Mouse (Mus musculus) hindbrain, embryonic 14.5 days (tissue): ENCODE measurements around the gene Slc25a28. TPM values are rescaled to one million over a fixed set of nuclear protein-coding genes. Genes with fewer than 3 reads are reported as not detected.

ENCODE experiments used
- ATAC-seq: fragments of 200-750 bp; cut with Nextera tagmentation; 2 replicates; pipeline ENCODE4 v1.8.0; 2017; ENCODE audit warnings: moderate number of reproducible peaks, mild to moderate bottlenecking, moderate TSS enrichment, moderate library complexity; ENCODE audit not compliant: low FRiP score
- DNase-seq: peaks from one replicate; pipeline ENCODE4 v3.0.0-alpha.2; 2015; ENCODE audit warnings: low spot score
- H3K27ac ChIP-seq: fragments of 300-500 bp; sonication (generic); 2 replicates; pipeline ENCODE4 v1.5.1; 2014; ENCODE audit warnings: mild to moderate bottlenecking, moderate library complexity
- H3K27me3 ChIP-seq: fragments of 300-500 bp; sonication (generic); 2 replicates; pipeline ENCODE4 v1.6.1; 2014; ENCODE audit warnings: mild to moderate bottlenecking, low read length, mixed read lengths; ENCODE audit not compliant: control insufficient read depth, insufficient read depth
- H3K36me3 ChIP-seq: fragments of 300-500 bp; sonication (generic); replicated peaks from 2 replicates; pipeline ENCODE4 v1.6.1; 2014; ENCODE audit not compliant: control insufficient read depth, insufficient read depth
- H3K4me1 ChIP-seq: fragments of 300-500 bp; sonication (generic); replicated peaks from 2 replicates; pipeline ENCODE4 v1.6.1; 2014; ENCODE audit warnings: antibody characterized with exemption, low read length, mixed read lengths; ENCODE audit not compliant: control insufficient read depth, insufficient read depth
- H3K4me2 ChIP-seq: fragments of 300-500 bp; sonication (generic); replicated peaks from 2 replicates; pipeline ENCODE4 v1.6.1; 2014; ENCODE audit warnings: mild to moderate bottlenecking, moderate library complexity
- H3K4me3 ChIP-seq: fragments of 300-500 bp; sonication (generic); replicated peaks from 2 replicates; pipeline ENCODE4 v1.5.1; 2014; ENCODE audit warnings: mild to moderate bottlenecking, low read length
- H3K9ac ChIP-seq: fragments of 300-500 bp; sonication (generic); 2 replicates; pipeline ENCODE4 v1.6.1; 2014
- H3K9me3 ChIP-seq: fragments of 300-500 bp; sonication (generic); 2 replicates; pipeline ENCODE4 v1.6.1; 2016; ENCODE audit warnings: low read length; ENCODE audit not compliant: control insufficient read depth
- WGBS: fragments of 180-500 bp; shearing (Covaris S2); extraction: QIAGEN DNeasy Blood & Tissue Kit; methylation state at CpG from one replicate; pipeline ENCODE4 v1.1.7; 2014; 5-methylcytosine and 5-hydroxymethylcytosine counted together
- polyA plus RNA-seq: library from polyadenylated mRNA; unstranded; fragments of >200 nt; fragmentation: Nextera tagmentation; extraction: Ambion mirVana; gene quantifications from 2 replicates; pipeline ENCODE4 v1.2.1, GENCODE M21; 2014

The Slc25a28 gene
- polyA plus RNA-seq, 1 experiment from 2014 or later, result 14.2 TPM

- peaks cover 21% of the 10 kb centered on the region for H3K36me3 ChIP-seq
Observed at GRCm38 (mm10) chr19:43666661-43667429, 7.8 kb downstream of the Slc25a28 start.

GRCm38 (mm10) chr19:43665441-43666048, 9.1 kb downstream of the Slc25a28 start:
- DNase-seq (peak; percentile 77), ATAC-seq (no peak)
- Histone ChIP-seq H3K36me3 (peaks cover 21% of the 10 kb centered on the region), H3K4me2 (no peak overlapping the region), H3K4me1 (0 out of 2 replicates have a peak, but pooled peaks cover 8% of the 10 kb centered on the region), H3K27ac (no peak overlapping the region), H3K27me3 (no peaks in the 10 kb centered on the region), H3K9me3 (no peaks in the 10 kb centered on the region), H3K4me3 (no peak overlapping the region), H3K9ac (no peak overlapping the region)
- WGBS, result 49% methylated on average over 12 of the region's 12 CpGs

More at GRCm38 (mm10) chr19:43666661-43667429, 7.8 kb downstream of the Slc25a28 start:
- WGBS, result 87% methylated on average over 22 of the region's 22 CpGs
- no peak overlapping the region for H3K27ac ChIP-seq
- no peak overlapping the region for H3K9ac ChIP-seq
- ATAC-seq (no peak), DNase-seq (no peak)
- H3K4me3 ChIP-seq, result no peak overlapping the region
- no peak overlapping the region for H3K4me2 ChIP-seq
- no peaks in the 10 kb centered on the region for H3K27me3 ChIP-seq
- H3K4me1 ChIP-seq, result 0 out of 2 replicates have a peak, but pooled peaks cover 6% of the 10 kb centered on the region
- no peaks in the 10 kb centered on the region for H3K9me3 ChIP-seq

- no peak for DNase-seq
- Histone ChIP-seq H3K9ac (no peak overlapping the region), H3K27ac (no peak overlapping the region), H3K36me3 (peaks cover 21% of the 10 kb centered on the region), H3K4me2 (no peak overlapping the region), H3K4me3 (no peak overlapping the region), H3K4me1 (0 out of 2 replicates have a peak, but pooled peaks cover 8% of the 10 kb centered on the region), H3K27me3 (no peaks in the 10 kb centered on the region), H3K9me3 (no peaks in the 10 kb centered on the region)
- ATAC-seq, result no peak
- WGBS, result 83% methylated on average over 8 of the region's 8 CpGs
Observed at GRCm38 (mm10) chr19:43663471-43663870, 11.2 kb downstream of the Slc25a28 start.

- 33% methylated on average over 19 of the region's 19 CpGs for WGBS
- no peak for DNase-seq
- peak; percentile 54; the same call in 1 of the 2 replicates for ATAC-seq
Observed at GRCm38 (mm10) chr19:43662176-43662967, 12.3 kb downstream of the Slc25a28 start.

GRCm38 (mm10) chr19:43660774-43661173, 13.9 kb downstream of the Slc25a28 start:
- DNase-seq (no peak), ATAC-seq (no peak)
- Histone ChIP-seq H3K27ac (no peak overlapping the region), H3K4me2 (no peak overlapping the region), H3K4me3 (no peak overlapping the region), H3K4me1 (0 out of 2 replicates have a peak, but pooled peaks cover 8% of the 10 kb centered on the region), H3K9ac (no peak overlapping the region), H3K9me3 (no peaks in the 10 kb centered on the region), H3K36me3 (peaks cover 21% of the 10 kb centered on the region), H3K27me3 (no peaks in the 10 kb centered on the region)
- 89% methylated on average over 9 of the region's 9 CpGs for WGBS

More at GRCm38 (mm10) chr19:43662176-43662967, 12.3 kb downstream of the Slc25a28 start:
- Histone ChIP-seq H3K4me2 (no peak overlapping the region), H3K36me3 (peaks cover 21% of the 10 kb centered on the region), H3K27me3 (no peaks in the 10 kb centered on the region), H3K9me3 (no peaks in the 10 kb centered on the region), H3K4me1 (0 out of 2 replicates have a peak, but pooled peaks cover 8% of the 10 kb centered on the region), H3K9ac (no peak overlapping the region), H3K27ac (no peak overlapping the region), H3K4me3 (no peak overlapping the region)

- no peaks in the 10 kb centered on the region for H3K27me3 ChIP-seq
- no peak for DNase-seq
- ATAC-seq, result no peak
- H3K4me1 ChIP-seq, result 0 out of 2 replicates have a peak, but pooled peaks cover 8% of the 10 kb centered on the region
- no peak overlapping the region for H3K4me3 ChIP-seq
- 87% methylated on average over 6 of the region's 6 CpGs for WGBS
- no peaks in the 10 kb centered on the region for H3K9me3 ChIP-seq
- H3K9ac ChIP-seq, result no peak overlapping the region
- H3K36me3 ChIP-seq, result peaks cover 21% of the 10 kb centered on the region
- H3K27ac ChIP-seq, result no peak overlapping the region
- no peak overlapping the region for H3K4me2 ChIP-seq
Observed at GRCm38 (mm10) chr19:43659632-43660031, 15.0 kb downstream of the Slc25a28 start.

GRCm38 (mm10) chr19:43655735-43656492, 18.8 kb downstream of the Slc25a28 start:
- no peak for ATAC-seq
- DNase-seq, result peak; percentile 72
- no peaks in the 10 kb centered on the region for H3K4me1 ChIP-seq
- H3K27ac ChIP-seq, result no peak overlapping the region
- H3K9ac ChIP-seq, result no peak overlapping the region
- H3K4me2 ChIP-seq, result no peak overlapping the region
- no peaks in the 10 kb centered on the region for H3K36me3 ChIP-seq
- H3K27me3 ChIP-seq, result no peaks in the 10 kb centered on the region
- H3K4me3 ChIP-seq, result no peak overlapping the region
- 45% methylated on average over 11 of the region's 11 CpGs for WGBS
- no peaks in the 10 kb centered on the region for H3K9me3 ChIP-seq

GRCm38 (mm10) chr19:43651241-43651785, 23.4 kb downstream of the Slc25a28 start:
- H3K4me2 ChIP-seq, result no peak overlapping the region
- no peaks in the 10 kb centered on the region for H3K27me3 ChIP-seq
- ATAC-seq (no peak), DNase-seq (no peak)
- WGBS, result 77% methylated on average over 8 of the region's 8 CpGs
- H3K4me3 ChIP-seq, result no peak overlapping the region
- H3K9ac ChIP-seq, result no peak overlapping the region
- H3K4me1 ChIP-seq, result no peaks in the 10 kb centered on the region
- no peak overlapping the region for H3K27ac ChIP-seq
- no peaks in the 10 kb centered on the region for H3K9me3 ChIP-seq
- H3K36me3 ChIP-seq, result no peaks in the 10 kb centered on the region
